Mouse (Mus musculus) myocyte (in vitro differentiated cells): Measurements from ENCODE around the gene Sptbn4.

Experiments used
- CEBPB ChIP-seq: IDR thresholded peaks from 2 replicates; pipeline ENCODE4 v1.6.1; 2011; ENCODE audit warnings: mild to moderate bottlenecking, moderate library complexity; ENCODE audit not compliant: poor library complexity, insufficient read depth, severe bottlenecking
- E2F4 ChIP-seq: IDR thresholded peaks from one replicate; pipeline ENCODE4 v1.6.1; 2011; ENCODE audit warnings: mild to moderate bottlenecking, control low read depth, moderate library complexity; ENCODE audit not compliant: insufficient read depth
- MAX ChIP-seq: IDR thresholded peaks from one replicate; pipeline ENCODE4 v1.6.1; 2011; ENCODE audit warnings: low read depth, mild to moderate bottlenecking, control low read depth
- MYOD1 ChIP-seq, 3 experiments: IDR thresholded peaks; one replicate each; pipeline ENCODE4 v1.6.1; 2011; ENCODE audit warnings: control low read depth in 2 of 3, low read depth in 2 of 3, mild to moderate bottlenecking in 2 of 3, moderate library complexity in 1 of 3; ENCODE audit not compliant: insufficient read length in 2 of 3, control insufficient read depth in 1 of 3
- MYOG ChIP-seq, 3 experiments: IDR thresholded peaks; one replicate each; pipeline ENCODE4 v1.6.1; 2011; ENCODE audit warnings: control low read depth in 2 of 3, low read depth in 2 of 3, mild to moderate bottlenecking in 2 of 3; ENCODE audit not compliant: insufficient read length in 2 of 3, control insufficient read depth in 1 of 3, insufficient read depth in 1 of 3
- POLR2A ChIP-seq: IDR thresholded peaks from one replicate; pipeline ENCODE4 v1.6.1; 2011; ENCODE audit warnings: low read depth, mild to moderate bottlenecking, control low read depth, moderate library complexity; ENCODE audit not compliant: insufficient read length
- POLR2AphosphoS2 ChIP-seq: IDR thresholded peaks from one replicate; pipeline ENCODE4 v1.6.1; 2011; ENCODE audit warnings: low read depth, control low read depth; ENCODE audit not compliant: insufficient read length
- REST ChIP-seq: IDR thresholded peaks from one replicate; pipeline ENCODE4 v1.6.1; 2011; ENCODE audit warnings: mild to moderate bottlenecking, control low read depth, moderate library complexity; ENCODE audit not compliant: insufficient read depth, insufficient read length
- SRF ChIP-seq: IDR thresholded peaks from one replicate; pipeline ENCODE4 v1.6.1; 2011; ENCODE audit warnings: low read depth; ENCODE audit not compliant: control insufficient read depth, insufficient read length
- TCF12 ChIP-seq: IDR thresholded peaks from one replicate; pipeline ENCODE4 v1.6.1; 2011; ENCODE audit warnings: mild to moderate bottlenecking, control low read depth; ENCODE audit not compliant: poor library complexity, insufficient read depth, severe bottlenecking
- USF1 ChIP-seq: IDR thresholded peaks from one replicate; pipeline ENCODE4 v1.6.1; 2011; ENCODE audit warnings: low read depth, mild to moderate bottlenecking, control low read depth, moderate library complexity

- TF ChIP-seq E2F4 (no peak), POLR2A (no peak), POLR2AphosphoS2 (no peak), MAX (no peak), REST (no peak), CEBPB (no peak), USF1 (no peak), TCF12 (no peak), MYOD1 (IDR thresholded peaks at IDR 0.05; ENCODE audit: control insufficient read depth in 1 of 3, insufficient read length in 2 of 3, low read depth in 2 of 3) (no peak), SRF (no peak), MYOG (IDR thresholded peaks at IDR 0.05; ENCODE audit: control insufficient read depth in 1 of 3, insufficient read depth in 1 of 3, insufficient read length in 2 of 3, low read depth in 2 of 3) (no peak)
Measured at GRCm38 (mm10) chr7:27433794-27434193, 13.7 kb downstream of the Sptbn4 start.
